In the genomic region with DNA sequence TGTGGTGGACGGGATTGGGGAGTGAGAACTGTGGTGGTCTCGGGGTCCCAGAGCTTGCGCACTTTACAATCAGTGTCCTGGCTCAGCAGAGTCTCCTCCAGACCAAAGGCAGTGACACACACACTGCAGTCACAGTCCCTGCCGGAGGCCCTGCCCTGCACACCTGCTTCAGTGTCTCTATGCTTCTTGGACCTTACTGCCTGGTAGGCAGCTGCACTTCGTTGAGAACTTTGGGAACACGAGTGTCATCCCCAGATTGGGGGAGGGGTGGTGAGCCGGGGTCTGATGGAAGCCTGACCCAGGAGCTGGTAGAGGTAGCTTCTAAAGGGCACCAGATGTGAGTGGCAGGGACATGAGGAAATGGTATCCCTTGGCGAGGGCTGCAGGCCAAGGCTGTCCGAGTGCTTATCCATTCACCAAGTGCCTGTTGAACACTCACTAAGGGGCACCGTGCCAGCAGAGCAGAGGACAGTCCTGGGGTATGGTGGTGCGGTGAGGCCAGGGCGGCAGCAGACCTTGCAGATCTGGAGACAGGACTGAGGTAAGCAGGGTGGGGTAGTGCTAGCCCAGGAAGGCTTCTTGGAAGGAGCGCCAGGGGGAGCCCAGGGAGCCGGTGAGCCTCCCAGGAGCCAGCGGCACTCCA, we compare ENCODE assay signal across 9 mouse cellular contexts. TPM values are rescaled to one million over a fixed set of nuclear protein-coding genes. Genes with fewer than 3 reads are reported as not detected.
DNase-seq lines count a peak whose midpoint lies in the region; ATAC-seq lines count a peak whose summit lies in the region.
"Had no signal": no experiment of that assay in that cellular context is flagged by ENCODE, and none has a peak within 500 bp of the region (broad histone marks: within the 10 kb centered on the region; RNA-seq: fewer than 3 reads in every experiment).

No protein-coding gene starts in this region.

- 71% methylated on average over 15 of the region's 15 CpGs for WGBS in hindbrain, embryonic 10.5 days
- WGBS in hindbrain, embryonic 13.5 days = 67% methylated on average over 15 of the region's 15 CpGs
- WGBS in heart, embryonic 14.5 days = 46% methylated on average over 15 of the region's 15 CpGs
- 61% methylated on average over 15 of the region's 15 CpGs for WGBS in limb, embryonic 13.5 days

- H3K27me3 ChIP-seq in hindbrain, embryonic 10.5 days (ENCODE audit: insufficient read depth, poor library complexity, severe bottlenecking) = no peaks in the 10 kb centered on the region
- no peaks in the 10 kb centered on the region for H3K27me3 ChIP-seq in hindbrain, embryonic 13.5 days
- H3K27me3 ChIP-seq in heart, embryonic 14.5 days (ENCODE audit: control insufficient read depth, insufficient read depth, low read length) = no peaks in the 10 kb centered on the region
- H3K27me3 ChIP-seq in limb, embryonic 13.5 days = no peaks in the 10 kb centered on the region
- H3K27me3 ChIP-seq: neural tube, embryonic 13.5 days had no signal

- no peak overlapping the region for H3K9ac ChIP-seq in hindbrain, embryonic 13.5 days
- H3K9ac ChIP-seq in heart, embryonic 14.5 days (ENCODE audit: low read length) = peak overlapping the region; percentile 48; the same call in 1 of the 2 replicates
- H3K9ac ChIP-seq in limb, embryonic 13.5 days = peak overlapping the region; percentile 53; the same call in 1 of the 2 replicates

- H3K36me3 ChIP-seq in hindbrain, embryonic 10.5 days = no peaks in the 10 kb centered on the region
- no peaks in the 10 kb centered on the region for H3K36me3 ChIP-seq in hindbrain, embryonic 13.5 days
- no peaks in the 10 kb centered on the region for H3K36me3 ChIP-seq in heart, embryonic 14.5 days (ENCODE audit: control insufficient read depth, insufficient read depth, low read length)
- H3K36me3 ChIP-seq in limb, embryonic 13.5 days = 0 out of 2 replicates have a peak, but pooled peaks cover 8% of the 10 kb centered on the region
- H3K36me3 ChIP-seq: neural tube, embryonic 13.5 days had no signal

- no peak for DNase-seq in hindbrain, embryonic 10.5 days (ENCODE audit: low spot score)
- DNase-seq in adrenal gland, adult 2 months = peak; percentile 93
- no peak for DNase-seq in left cerebral cortex, adult 18-20 months (ENCODE audit: low spot score in 2 of 2)
- DNase-seq in thymus, adult 18-20 months = no peak

- H3K4me3 ChIP-seq in hindbrain, embryonic 10.5 days = no peak overlapping the region
- no peak overlapping the region for H3K4me3 ChIP-seq in hindbrain, embryonic 13.5 days
- no peak overlapping the region for H3K4me3 ChIP-seq in heart, embryonic 14.5 days (ENCODE audit: control insufficient read depth in 1 of 2, insufficient read depth in 1 of 2, low read depth in 1 of 2, low read length in 2 of 2)
- no peak overlapping the region for H3K4me3 ChIP-seq in limb, embryonic 13.5 days
- H3K4me3 ChIP-seq: neural tube, embryonic 13.5 days had no signal

- no peak for ATAC-seq in hindbrain, embryonic 13.5 days (ENCODE audit: low FRiP score)
- ATAC-seq in heart, embryonic 14.5 days (ENCODE audit: insufficient number of reproducible peaks, insufficient read depth, low FRiP score, low read depth) = peak; percentile 72
- ATAC-seq in limb, embryonic 13.5 days (ENCODE audit: low FRiP score, low read depth) = no peak
- ATAC-seq in monocyte, adult 5-6 weeks (replicated peaks; ENCODE audit: insufficient number of reproducible peaks, low FRiP score, low TSS enrichment, poor library complexity, severe bottlenecking) = no peak

- no peaks in the 10 kb centered on the region for H3K9me3 ChIP-seq in hindbrain, embryonic 10.5 days
- no peaks in the 10 kb centered on the region for H3K9me3 ChIP-seq in hindbrain, embryonic 13.5 days
- H3K9me3 ChIP-seq in heart, embryonic 14.5 days (ENCODE audit: control insufficient read depth, low read length) = no peaks in the 10 kb centered on the region
- no peaks in the 10 kb centered on the region for H3K9me3 ChIP-seq in limb, embryonic 13.5 days
- H3K9me3 ChIP-seq: neural tube, embryonic 13.5 days had no signal

- H3K27ac ChIP-seq in hindbrain, embryonic 10.5 days = peak overlapping the region; percentile 67
- no peak overlapping the region for H3K27ac ChIP-seq in hindbrain, embryonic 13.5 days
- peak overlapping the region in 1 of 2 experiments; percentile 28; a peak in 1 of 4 replicates for H3K27ac ChIP-seq in heart, embryonic 14.5 days (replicated peaks in 1 of 2; ENCODE audit: control insufficient read depth in 1 of 2, insufficient read depth in 1 of 2, low read depth in 2 of 2, low read length in 2 of 2)
- 0 out of 2 replicates have a peak overlapping the region, but pooled peaks have one; percentile 70 for H3K27ac ChIP-seq in limb, embryonic 13.5 days

- peaks cover 47% of the 10 kb centered on the region for H3K4me1 ChIP-seq in hindbrain, embryonic 10.5 days (replicated peaks)
- H3K4me1 ChIP-seq in hindbrain, embryonic 13.5 days (replicated peaks) = peaks cover 37% of the 10 kb centered on the region
- peaks cover 14 to 23% of the 10 kb centered on the region in 2 experiments for H3K4me1 ChIP-seq in heart, embryonic 14.5 days (ENCODE audit: control insufficient read depth in 2 of 2, insufficient read depth in 2 of 2, low read length in 2 of 2)
- H3K4me1 ChIP-seq in limb, embryonic 13.5 days = peaks cover 73% of the 10 kb centered on the region

- no peak overlapping the region for H3K4me2 ChIP-seq in hindbrain, embryonic 13.5 days
- 0 out of 2 replicates have a peak overlapping the region, but pooled peaks have one; percentile 6 for H3K4me2 ChIP-seq in heart, embryonic 14.5 days (ENCODE audit: low read length)
- no peak overlapping the region for H3K4me2 ChIP-seq in limb, embryonic 13.5 days (replicated peaks)
- H3K4me2 ChIP-seq: neural tube, embryonic 13.5 days had no signal

RNA-seq across cellular contexts. Expression of a gene that starts 33.4 kb away (rescaled TPM):
- 32.6 and 32.9 TPM in 2 replicates for polyA plus RNA-seq in hindbrain, embryonic 10.5 days (2016; fragmentation: Nextera tagmentation; extraction: Ambion mirVana)
- polyA plus RNA-seq in hindbrain, embryonic 13.5 days (2015; fragmentation: Nextera tagmentation; extraction: Ambion mirVana) = 21.9 and 24.2 TPM in 2 replicates
- 10 to 100 TPM; 19.5 to 22.5 TPM for total RNA-seq in adrenal gland, adult 2 months (2021)
- 27.8 and 31.5 TPM in 2 replicates for polyA plus RNA-seq in adrenal gland, adult 2 months (2012; rRNA removed)
- 17.8 and 19.5 TPM in 2 replicates for polyA plus RNA-seq in heart, embryonic 14.5 days (2014; fragmentation: Nextera tagmentation; extraction: Ambion mirVana)
- polyA plus RNA-seq in limb, embryonic 13.5 days (2015; fragmentation: Nextera tagmentation; extraction: Ambion mirVana) = 36.0 and 37.3 TPM in 2 replicates
- total RNA-seq in monocyte, adult 5-6 weeks (2017) = 8.8 to 18.2 TPM (median 13.0 TPM) in 3 replicates
- 10 to 100 TPM; 25.4 to 25.5 TPM for total RNA-seq in left cerebral cortex, adult 18-20 months (2021)

RNA-seq across cellular contexts. Expression of a gene that starts 47.4 kb away (rescaled TPM):
- polyA plus RNA-seq in hindbrain, embryonic 10.5 days (2016; fragmentation: Nextera tagmentation; extraction: Ambion mirVana) = 1.8 and 2.0 TPM in 2 replicates
- polyA plus RNA-seq in hindbrain, embryonic 13.5 days (2015; fragmentation: Nextera tagmentation; extraction: Ambion mirVana) = 1.5 and 2.1 TPM in 2 replicates
- total RNA-seq in adrenal gland, adult 2 months (2021) = 10 to 100 TPM; 39.3 to 60.3 TPM
- 58.0 and 65.5 TPM in 2 replicates for polyA plus RNA-seq in adrenal gland, adult 2 months (2012; rRNA removed)
- 2.2 TPM in 2 replicates for polyA plus RNA-seq in heart, embryonic 14.5 days (2014; fragmentation: Nextera tagmentation; extraction: Ambion mirVana)
- polyA plus RNA-seq in limb, embryonic 13.5 days (2015; fragmentation: Nextera tagmentation; extraction: Ambion mirVana) = 3.0 and 3.4 TPM in 2 replicates
- 4.7 to 13.9 TPM (median 9.0 TPM) in 3 replicates for total RNA-seq in monocyte, adult 5-6 weeks (2017)
- total RNA-seq in left cerebral cortex, adult 18-20 months (2021) = 10 to 100 TPM; 27.9 to 28.6 TPM

RNA-seq across cellular contexts. Expression of a gene that starts 48.4 kb away (rescaled TPM):
- 439 and 483 TPM in 2 replicates for polyA plus RNA-seq in hindbrain, embryonic 10.5 days (2016; fragmentation: Nextera tagmentation; extraction: Ambion mirVana)
- polyA plus RNA-seq in hindbrain, embryonic 13.5 days (2015; fragmentation: Nextera tagmentation; extraction: Ambion mirVana) = 336 and 366 TPM in 2 replicates
- 100 to 1,000 TPM; 826 to 935 TPM for total RNA-seq in adrenal gland, adult 2 months (2021)
- polyA plus RNA-seq in adrenal gland, adult 2 months (2012; rRNA removed) = 2,217 and 2,897 TPM in 2 replicates
- 440 and 513 TPM in 2 replicates for polyA plus RNA-seq in heart, embryonic 14.5 days (2014; fragmentation: Nextera tagmentation; extraction: Ambion mirVana)
- 580 and 609 TPM in 2 replicates for polyA plus RNA-seq in limb, embryonic 13.5 days (2015; fragmentation: Nextera tagmentation; extraction: Ambion mirVana)
- 363 to 372 TPM (median 364 TPM) in 3 replicates for total RNA-seq in monocyte, adult 5-6 weeks (2017)
- total RNA-seq in left cerebral cortex, adult 18-20 months (2021) = 100 to 1,000 TPM; 322 to 334 TPM

Comparison
In these comparisons a context has a peak if more than half of its experiments do, and no peak if none do; other contexts are left out.
1. RNA of a gene that starts 47.4 kb away (polyA plus RNA-seq): 58.0 to 65.5 TPM in adrenal gland, adult 2 months; 3.0 to 3.4 TPM in limb, embryonic 13.5 days, 2.2 TPM in heart, embryonic 14.5 days, 1.5 to 2.1 TPM in hindbrain, embryonic 13.5 days and 1.8 to 2.0 TPM in hindbrain, embryonic 10.5 days; every median in the first group is over 10 times any median in the second.